Mouse (Mus musculus): ENCODE measurements at regions not wholly inside any gene's neighbourhood (a gene's known extent, or its start where the extent isn't known, plus 50 kb on each side); places are given as distances from the start of the nearest gene placed in this dataset.
A peak's percentile ranks its signal among the peaks of the same experiment; 100 is the strongest.

DNA sequence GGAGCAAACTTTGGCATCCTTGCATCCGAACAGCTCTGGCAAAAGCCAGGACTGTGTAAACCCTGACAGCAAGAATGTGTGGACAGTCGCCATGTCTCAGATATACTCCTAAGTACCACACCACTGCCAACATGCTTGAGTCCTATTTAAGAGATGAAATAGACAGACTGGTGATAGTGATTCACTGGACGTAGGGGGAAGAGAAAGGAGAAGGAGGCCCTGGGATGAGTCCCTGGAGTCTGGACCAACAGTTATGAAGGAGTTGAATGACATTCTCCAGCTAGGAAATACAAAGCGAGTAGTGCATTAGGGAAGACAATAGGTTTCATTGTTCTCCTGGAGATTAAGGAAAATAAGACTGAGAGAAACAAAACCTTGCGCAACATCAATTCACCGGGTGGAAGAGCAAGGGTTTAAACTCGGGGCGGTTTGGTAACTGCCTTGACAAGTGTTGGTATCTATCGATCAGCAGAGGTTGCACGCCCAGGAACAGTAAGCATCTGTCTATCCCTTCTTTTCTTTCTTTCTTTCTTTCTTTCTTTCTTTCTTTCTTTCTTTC, 54.3 kb upstream of the Nrbf2 start:
- H3K4me3 ChIP-seq: no peak overlapping the region
- no peaks in the 10 kb centered on the region for H3K9me3 ChIP-seq (replicated peaks)
- no peak for ATAC-seq (ENCODE audit: insufficient number of reproducible peaks, low FRiP score)
- no peaks in the 10 kb centered on the region for H3K4me1 ChIP-seq (replicated peaks)
- no peak overlapping the region for H3K9ac ChIP-seq
- 50% methylated on average over 10 of the region's 10 CpGs for WGBS
- no peak overlapping the region for H3K4me2 ChIP-seq
- H3K27me3 ChIP-seq (replicated peaks): no peaks in the 10 kb centered on the region
- no peak overlapping the region for H3K27ac ChIP-seq (ENCODE audit: poor library complexity, severe bottlenecking)
- H3K36me3 ChIP-seq: no peaks in the 10 kb centered on the region

DNA sequence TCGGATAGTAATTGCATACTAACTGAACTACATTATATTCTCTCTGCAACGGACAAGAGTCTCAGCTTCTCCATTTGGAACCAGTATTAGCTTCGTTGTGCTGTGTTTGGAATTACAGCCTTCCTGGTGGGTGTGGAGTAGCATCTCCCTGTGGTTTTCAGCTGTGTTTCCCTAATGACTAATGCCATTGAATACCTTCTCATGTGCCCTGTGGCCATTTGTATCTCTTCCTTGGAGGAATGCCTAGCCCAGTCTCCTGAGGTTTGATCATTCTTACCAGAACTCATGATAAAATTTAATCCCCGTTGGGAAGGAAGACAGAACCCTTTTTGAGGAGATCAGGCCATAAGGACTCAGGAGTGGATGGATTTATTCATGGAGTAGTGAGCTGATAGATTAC, 59.6 kb upstream of the Nrbf2 start:
- H3K27me3 ChIP-seq (replicated peaks): no peaks in the 10 kb centered on the region
- H3K4me3 ChIP-seq: no peak overlapping the region
- ATAC-seq (ENCODE audit: insufficient number of reproducible peaks, low FRiP score): no peak
- WGBS: 78% methylated on average over 4 of the region's 4 CpGs
- H3K4me2 ChIP-seq: no peak overlapping the region
- no peaks in the 10 kb centered on the region for H3K9me3 ChIP-seq (replicated peaks)
- H3K9ac ChIP-seq: no peak overlapping the region
- no peaks in the 10 kb centered on the region for H3K36me3 ChIP-seq
- H3K4me1 ChIP-seq (replicated peaks): no peaks in the 10 kb centered on the region
- no peak overlapping the region for H3K27ac ChIP-seq (ENCODE audit: poor library complexity, severe bottlenecking)

DNA sequence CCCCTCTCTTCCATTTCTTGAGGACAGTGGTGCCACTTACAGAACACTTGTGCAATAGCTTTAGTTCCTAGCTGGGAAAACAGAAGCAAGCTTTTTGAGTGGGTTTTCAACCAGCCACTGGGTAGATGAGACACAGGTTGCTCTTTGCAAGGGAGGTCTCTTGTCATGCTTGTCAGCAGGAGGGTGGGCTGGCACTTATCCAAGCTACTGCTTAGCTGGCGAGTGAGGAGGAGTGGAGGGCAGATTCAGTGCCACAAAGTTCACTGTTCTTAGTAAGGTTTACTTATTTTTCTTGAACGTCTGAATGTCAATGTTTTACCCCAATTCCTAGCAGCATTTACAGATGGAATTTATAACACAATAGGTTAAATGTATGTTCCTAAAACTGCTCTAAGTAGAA, 65.9 kb upstream of the Nrbf2 start:
- Histone ChIP-seq H3K4me2 (no peak overlapping the region), H3K27me3 (replicated peaks) (no peaks in the 10 kb centered on the region), H3K9ac (no peak overlapping the region), H3K36me3 (no peaks in the 10 kb centered on the region), H3K27ac (ENCODE audit: poor library complexity, severe bottlenecking) (no peak overlapping the region), H3K4me3 (no peak overlapping the region), H3K4me1 (replicated peaks) (no peaks in the 10 kb centered on the region), H3K9me3 (replicated peaks) (no peaks in the 10 kb centered on the region)
- no peak for ATAC-seq (ENCODE audit: insufficient number of reproducible peaks, low FRiP score)
- WGBS: 36% methylated on average over 2 of the region's 2 CpGs

DNA sequence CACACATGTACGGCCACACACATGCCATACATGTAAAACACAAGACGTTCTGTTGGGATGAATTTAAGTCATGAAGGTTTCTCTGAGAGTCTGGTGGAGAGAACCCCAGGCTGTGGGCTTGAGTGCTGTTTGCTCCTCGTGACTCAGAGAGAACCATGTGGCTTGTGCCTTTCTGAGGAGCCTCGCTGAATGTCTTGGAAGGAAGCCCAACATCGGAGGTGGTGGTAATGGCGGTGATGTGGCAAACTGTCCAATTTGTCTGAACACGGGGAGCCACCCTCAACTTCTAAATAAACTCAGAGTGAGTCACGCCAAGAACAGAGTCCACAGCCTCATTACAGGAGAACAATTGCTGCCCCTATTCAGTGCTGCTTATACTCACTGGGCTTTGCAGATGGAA, 75.7 kb upstream of the Nrbf2 start:
- Histone ChIP-seq H3K4me2 (no peak overlapping the region), H3K27me3 (replicated peaks) (no peaks in the 10 kb centered on the region), H3K4me1 (replicated peaks) (no peaks in the 10 kb centered on the region), H3K36me3 (no peaks in the 10 kb centered on the region), H3K9ac (no peak overlapping the region), H3K4me3 (no peak overlapping the region), H3K27ac (ENCODE audit: poor library complexity, severe bottlenecking) (no peak overlapping the region), H3K9me3 (replicated peaks) (0 out of 2 replicates have a peak, but pooled peaks cover 6% of the 10 kb centered on the region)
- WGBS: 73% methylated on average over 8 of the region's 8 CpGs
- no peak for ATAC-seq (ENCODE audit: insufficient number of reproducible peaks, low FRiP score)

DNA sequence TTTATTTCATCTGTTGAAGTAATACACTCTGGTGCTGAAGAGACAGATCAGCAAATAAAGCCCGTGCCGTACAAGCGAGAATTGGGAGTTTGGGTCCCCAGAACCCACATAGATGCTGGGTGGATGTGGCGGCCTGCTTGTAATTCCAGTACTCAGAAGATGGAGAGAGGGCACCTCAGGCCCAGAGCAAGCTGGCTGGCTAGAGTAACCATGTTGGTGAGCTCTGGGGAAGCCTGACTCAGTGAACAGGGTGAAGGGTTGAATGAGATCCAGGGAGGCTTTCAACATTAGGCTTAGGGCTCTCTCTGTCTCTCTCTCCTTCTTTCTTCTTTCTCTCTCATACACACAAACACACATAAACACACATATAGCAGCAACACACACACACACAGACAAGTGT, 76.2 kb upstream of the Nrbf2 start:
- Histone ChIP-seq H3K27ac (ENCODE audit: poor library complexity, severe bottlenecking) (no peak overlapping the region), H3K36me3 (no peaks in the 10 kb centered on the region), H3K27me3 (replicated peaks) (no peaks in the 10 kb centered on the region), H3K4me3 (no peak overlapping the region), H3K4me1 (replicated peaks) (no peaks in the 10 kb centered on the region), H3K9me3 (replicated peaks) (0 out of 2 replicates have a peak, but pooled peaks cover 6% of the 10 kb centered on the region), H3K4me2 (no peak overlapping the region), H3K9ac (no peak overlapping the region)
- no peak for ATAC-seq (ENCODE audit: insufficient number of reproducible peaks, low FRiP score)
- WGBS: 92% methylated on average over 4 of the region's 4 CpGs

DNA sequence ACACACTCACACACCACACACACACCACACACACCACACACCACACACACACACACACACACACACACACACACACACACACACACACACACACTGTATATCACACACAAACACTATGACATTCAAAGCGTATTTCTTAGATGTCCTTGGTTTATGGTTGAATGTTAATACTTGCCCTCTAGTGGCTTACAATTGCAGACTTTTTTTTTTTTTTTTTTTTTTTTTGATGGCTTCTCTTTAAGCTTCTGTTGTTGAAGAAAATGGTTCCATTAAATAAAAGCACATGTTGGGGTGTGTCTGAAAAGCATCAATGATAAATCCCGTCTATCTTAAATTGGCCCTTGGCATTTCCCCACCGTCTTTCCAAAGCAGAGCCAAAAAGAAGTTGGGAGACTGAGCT, 79.5 kb upstream of the Nrbf2 start:
- ATAC-seq (ENCODE audit: insufficient number of reproducible peaks, low FRiP score): no peak
- no peaks in the 10 kb centered on the region for H3K4me1 ChIP-seq (replicated peaks)
- WGBS: 91% methylated on average over 3 of the region's 3 CpGs
- H3K27me3 ChIP-seq (replicated peaks): no peaks in the 10 kb centered on the region
- no peaks in the 10 kb centered on the region for H3K36me3 ChIP-seq
- H3K27ac ChIP-seq (ENCODE audit: poor library complexity, severe bottlenecking): no peak overlapping the region
- H3K4me2 ChIP-seq: no peak overlapping the region
- H3K9ac ChIP-seq: no peak overlapping the region
- no peaks in the 10 kb centered on the region for H3K9me3 ChIP-seq (replicated peaks)
- no peak overlapping the region for H3K4me3 ChIP-seq

DNA sequence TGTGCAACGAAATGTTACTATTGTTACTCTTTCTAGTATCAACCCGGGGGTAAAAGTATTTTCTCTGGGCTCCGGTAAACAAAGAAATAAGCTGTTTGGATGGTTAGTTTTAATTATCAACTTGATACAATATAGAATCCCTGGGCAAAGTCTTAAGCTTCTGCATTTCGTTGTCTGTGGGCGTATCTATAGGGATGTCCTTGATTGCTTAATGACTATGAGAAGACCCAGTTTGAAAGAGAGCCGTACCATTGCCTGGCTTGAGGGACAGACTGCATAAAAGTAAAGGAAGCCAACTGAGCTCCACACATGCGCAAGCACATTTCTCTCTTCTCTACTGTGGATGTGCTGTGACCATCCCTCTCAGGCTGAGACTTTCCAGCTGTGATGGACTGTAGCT, 80.1 kb upstream of the Nrbf2 start:
- no peak for ATAC-seq (ENCODE audit: insufficient number of reproducible peaks, low FRiP score)
- H3K9me3 ChIP-seq (replicated peaks): no peaks in the 10 kb centered on the region
- WGBS: 89% methylated on average over 7 of the region's 7 CpGs
- H3K4me2 ChIP-seq: no peak overlapping the region
- H3K4me1 ChIP-seq (replicated peaks): no peaks in the 10 kb centered on the region
- H3K27me3 ChIP-seq (replicated peaks): no peaks in the 10 kb centered on the region
- no peak overlapping the region for H3K27ac ChIP-seq (ENCODE audit: poor library complexity, severe bottlenecking)
- no peak overlapping the region for H3K9ac ChIP-seq
- H3K4me3 ChIP-seq: no peak overlapping the region
- no peaks in the 10 kb centered on the region for H3K36me3 ChIP-seq

DNA sequence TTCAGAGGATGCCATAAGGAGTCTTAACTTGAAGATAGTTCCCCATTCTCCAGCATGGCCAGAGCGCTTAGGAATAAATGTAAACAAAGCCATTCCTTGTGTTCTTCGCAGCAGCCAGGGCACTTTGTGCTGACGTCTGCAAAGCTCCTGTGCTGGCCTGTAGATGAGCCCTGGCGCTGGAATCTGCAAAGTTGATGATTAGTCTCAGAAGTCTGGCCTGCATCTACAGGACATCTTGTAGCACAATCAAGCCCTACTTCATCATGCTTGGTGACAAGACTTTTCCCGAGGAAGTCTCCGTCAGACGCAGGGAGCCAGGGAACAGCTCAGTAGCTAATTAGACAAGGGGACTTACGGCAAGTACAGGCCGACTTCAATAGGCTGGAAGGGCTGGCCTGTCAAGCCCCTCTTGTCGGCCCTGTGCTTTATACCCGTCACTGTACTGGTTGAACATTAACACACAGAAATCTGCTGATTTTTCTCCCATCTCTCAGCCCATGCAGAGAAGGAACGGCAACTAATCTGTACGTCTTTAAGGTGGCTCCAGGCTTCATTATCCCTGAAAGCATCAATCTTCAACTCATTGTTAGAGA, 87.6 kb upstream of the Nrbf2 start:
- no peak overlapping the region for H3K9ac ChIP-seq
- no peaks in the 10 kb centered on the region for H3K36me3 ChIP-seq
- WGBS: 22% methylated on average over 13 of the region's 13 CpGs
- no peaks in the 10 kb centered on the region for H3K9me3 ChIP-seq (replicated peaks)
- H3K4me2 ChIP-seq: peak overlapping the region; percentile 35; the same call in 1 of the 2 replicates
- no peaks in the 10 kb centered on the region for H3K27me3 ChIP-seq (replicated peaks)
- 0 out of 2 replicates have a peak, but pooled peaks cover 1% of the 10 kb centered on the region for H3K4me1 ChIP-seq (replicated peaks)
- no peak for ATAC-seq (ENCODE audit: insufficient number of reproducible peaks, low FRiP score)
- H3K4me3 ChIP-seq: no peak overlapping the region
- no peak overlapping the region for H3K27ac ChIP-seq (ENCODE audit: poor library complexity, severe bottlenecking)

DNA sequence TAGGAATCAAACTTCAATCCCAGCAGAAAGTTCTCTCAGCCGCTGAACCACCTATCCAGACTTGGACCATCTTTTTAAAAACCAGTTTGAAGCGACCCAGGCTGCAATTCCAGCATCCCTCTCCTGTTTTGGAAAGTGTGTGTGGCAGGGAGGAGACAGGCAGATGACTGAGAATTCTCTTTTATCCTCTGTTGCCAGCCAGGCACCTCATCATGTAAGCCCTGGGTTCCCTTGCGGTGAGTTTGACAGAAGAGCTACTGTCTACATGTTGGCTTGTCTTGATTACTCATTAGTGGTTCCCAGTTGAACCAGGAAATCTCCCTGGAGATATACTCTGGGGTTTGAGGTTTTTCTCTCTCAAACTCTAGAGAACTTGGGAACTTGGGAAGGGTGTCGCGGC, 91.5 kb upstream of the Nrbf2 start:
- Histone ChIP-seq H3K9me3 (replicated peaks) (no peaks in the 10 kb centered on the region), H3K27ac (ENCODE audit: poor library complexity, severe bottlenecking) (no peak overlapping the region), H3K4me2 (no peak overlapping the region), H3K9ac (no peak overlapping the region), H3K36me3 (no peaks in the 10 kb centered on the region), H3K4me3 (no peak overlapping the region), H3K4me1 (replicated peaks) (peaks cover 7% of the 10 kb centered on the region), H3K27me3 (replicated peaks) (no peaks in the 10 kb centered on the region)
- ATAC-seq (ENCODE audit: insufficient number of reproducible peaks, low FRiP score): no peak
- WGBS: 91% methylated on average over 5 of the region's 5 CpGs

DNA sequence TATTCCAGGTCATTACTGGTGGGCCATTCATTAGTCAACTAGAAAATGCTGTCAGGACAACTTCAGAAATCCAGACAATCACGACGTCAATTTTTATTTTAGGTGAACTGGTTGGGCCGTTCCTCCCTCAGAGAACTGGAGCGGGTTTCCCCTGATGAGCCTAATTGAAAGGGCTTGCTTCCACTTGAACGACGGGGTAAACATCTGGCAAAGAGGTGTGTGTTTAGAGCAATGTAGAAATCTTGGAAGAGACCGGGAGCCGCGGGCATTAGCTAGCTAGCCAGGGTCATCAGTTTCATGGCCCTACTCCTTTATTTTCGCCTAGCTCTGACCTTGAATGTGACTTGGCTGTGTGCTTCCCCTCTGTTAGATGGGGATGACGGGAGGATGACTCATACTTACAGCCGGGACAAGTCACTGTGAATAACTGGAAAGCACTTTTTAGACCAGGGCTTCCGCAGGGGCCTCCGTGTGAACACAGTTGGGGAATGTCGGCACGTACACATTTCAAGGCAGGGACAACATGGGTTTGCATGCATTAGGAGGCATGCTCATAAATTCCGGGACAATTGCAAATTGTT, 92.6 kb upstream of the Nrbf2 start:
- no peak overlapping the region; the same call in 1 of the 2 replicates for H3K27ac ChIP-seq (ENCODE audit: poor library complexity, severe bottlenecking)
- H3K9me3 ChIP-seq (replicated peaks): no peaks in the 10 kb centered on the region

DNA sequence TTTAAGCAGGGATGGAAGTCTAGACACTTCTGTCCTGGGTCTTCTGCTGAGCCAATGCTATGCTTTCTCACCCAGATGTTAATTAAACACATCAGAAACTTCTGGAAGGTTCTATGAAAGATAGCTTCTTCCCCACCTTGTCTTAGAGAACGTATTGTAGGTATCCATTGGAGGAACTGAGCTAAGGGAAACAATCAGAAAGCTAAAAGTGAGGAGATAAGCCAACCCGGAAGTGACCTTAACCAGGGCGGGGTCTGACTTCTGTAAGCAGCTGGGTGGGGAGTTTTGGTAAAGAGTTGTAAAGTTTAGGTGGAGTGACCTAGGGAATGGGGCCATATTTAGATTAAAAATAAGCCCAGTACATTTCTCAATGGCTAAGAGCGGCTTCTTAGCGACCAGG, 95.1 kb upstream of the Nrbf2 start:
- no peaks in the 10 kb centered on the region for H3K36me3 ChIP-seq
- H3K27me3 ChIP-seq (replicated peaks): no peaks in the 10 kb centered on the region
- H3K4me1 ChIP-seq (replicated peaks): peaks cover 7% of the 10 kb centered on the region
- no peak overlapping the region for H3K27ac ChIP-seq (ENCODE audit: poor library complexity, severe bottlenecking)
- H3K4me2 ChIP-seq: no peak overlapping the region
- H3K9ac ChIP-seq: no peak overlapping the region
- H3K9me3 ChIP-seq (replicated peaks): no peaks in the 10 kb centered on the region
- no peak for ATAC-seq (ENCODE audit: insufficient number of reproducible peaks, low FRiP score)
- WGBS: 70% methylated on average over 5 of the region's 5 CpGs
- H3K4me3 ChIP-seq: no peak overlapping the region

More for the DNA sequence above, 92.6 kb upstream of the Nrbf2 start:
- 59% methylated on average over 17 of the region's 17 CpGs for WGBS
- H3K4me3 ChIP-seq: no peak overlapping the region
- no peak overlapping the region for H3K9ac ChIP-seq
- peak overlapping the region; percentile 35; the same call in 1 of the 2 replicates for H3K4me2 ChIP-seq
- H3K36me3 ChIP-seq: no peaks in the 10 kb centered on the region
- ATAC-seq (ENCODE audit: insufficient number of reproducible peaks, low FRiP score): 0 out of 2 replicates have a peak, but pooled peaks have one; percentile 45
- H3K4me1 ChIP-seq (replicated peaks): peaks cover 7% of the 10 kb centered on the region
- H3K27me3 ChIP-seq (replicated peaks): no peaks in the 10 kb centered on the region

DNA sequence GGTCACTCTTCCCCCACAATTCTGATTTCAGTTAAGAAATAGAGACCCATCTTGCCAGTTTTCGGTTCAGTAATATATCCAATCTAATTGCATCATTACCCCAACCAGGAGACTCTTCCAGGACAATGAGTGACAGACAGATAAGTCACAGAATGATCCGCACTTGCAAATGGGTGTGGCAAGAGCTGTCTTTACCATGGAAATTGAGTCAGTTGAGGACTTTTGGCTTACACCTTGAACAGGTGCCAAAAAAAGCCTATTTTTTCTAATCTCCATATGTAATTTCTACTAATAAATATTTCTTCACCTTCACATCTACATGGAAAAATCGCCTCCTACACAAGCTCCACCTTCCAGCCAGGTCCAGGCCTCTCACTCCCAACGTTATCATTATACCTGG, 98.2 kb upstream of the Nrbf2 start:
- no peaks in the 10 kb centered on the region for H3K36me3 ChIP-seq
- H3K4me2 ChIP-seq: no peak overlapping the region
- ATAC-seq (ENCODE audit: insufficient number of reproducible peaks, low FRiP score): no peak
- no peak overlapping the region for H3K9ac ChIP-seq
- no peaks in the 10 kb centered on the region for H3K4me1 ChIP-seq (replicated peaks)
- H3K9me3 ChIP-seq (replicated peaks): no peaks in the 10 kb centered on the region
- WGBS: 75% methylated on average over 4 of the region's 4 CpGs
- no peak overlapping the region for H3K4me3 ChIP-seq
- H3K27me3 ChIP-seq (replicated peaks): no peaks in the 10 kb centered on the region
- H3K27ac ChIP-seq (ENCODE audit: poor library complexity, severe bottlenecking): no peak overlapping the region

Data from heart, embryonic 12.5 days (tissue).